Mouse (Mus musculus) heart, embryonic 15.5 days (tissue): Measurements from ENCODE around the gene Fcnb. TPM values are rescaled to one million over a fixed set of nuclear protein-coding genes. Genes with fewer than 3 reads are reported as not detected.

Experiments
- ATAC-seq: fragments of 200-750 bp; cut with Nextera tagmentation; replicated peaks from 2 replicates; pipeline ENCODE4 v1.8.0; 2017; ENCODE audit warnings: low read depth, moderate TSS enrichment; ENCODE audit not compliant: insufficient number of reproducible peaks, insufficient read depth, low FRiP score
- H3K27ac ChIP-seq: fragments of 300-500 bp; sonication (generic); 2 replicates; pipeline ENCODE4 v1.5.1; 2015; ENCODE audit warnings: mild to moderate bottlenecking, inconsistent platforms
- H3K27me3 ChIP-seq: fragments of 300-500 bp; sonication (generic); 2 replicates; pipeline ENCODE4 v1.6.1; 2015; ENCODE audit warnings: inconsistent platforms
- H3K36me3 ChIP-seq: fragments of 300-500 bp; sonication (generic); 2 replicates; pipeline ENCODE4 v1.6.1; 2015; ENCODE audit warnings: mild to moderate bottlenecking, inconsistent platforms
- H3K4me1 ChIP-seq: fragments of 300-500 bp; sonication (generic); replicated peaks from 2 replicates; pipeline ENCODE4 v1.6.1; 2015; ENCODE audit warnings: inconsistent platforms
- H3K4me2 ChIP-seq: fragments of 300-500 bp; sonication (generic); 2 replicates; pipeline ENCODE4 v1.6.1; 2015; ENCODE audit warnings: inconsistent platforms, mild to moderate bottlenecking, moderate library complexity
- H3K4me3 ChIP-seq: fragments of 300-500 bp; sonication (generic); 2 replicates; pipeline ENCODE4 v1.5.1; 2015; ENCODE audit warnings: mild to moderate bottlenecking, inconsistent platforms
- H3K9ac ChIP-seq: fragments of 300-500 bp; sonication (generic); 2 replicates; pipeline ENCODE4 v1.6.1; 2015; ENCODE audit warnings: mild to moderate bottlenecking, inconsistent platforms
- H3K9me3 ChIP-seq: fragments of 300-500 bp; sonication (generic); replicated peaks from 2 replicates; pipeline ENCODE4 v1.6.1; 2016; ENCODE audit warnings: inconsistent platforms
- WGBS: fragments of 180-500 bp; shearing (Covaris S2); methylation state at CpG from one replicate; pipeline ENCODE4 v1.1.7; 2015; ENCODE audit warnings: mixed read lengths; 5-methylcytosine and 5-hydroxymethylcytosine counted together
- polyA plus RNA-seq: library from polyadenylated mRNA; unstranded; fragments of >200 nt; fragmentation: Nextera tagmentation; extraction: Ambion mirVana; gene quantifications from 2 replicates; pipeline ENCODE4 v1.2.1, GENCODE M21; 2015

The Fcnb gene
- polyA plus RNA-seq = 0.28 and 0.82 TPM in 2 replicates

DNA sequence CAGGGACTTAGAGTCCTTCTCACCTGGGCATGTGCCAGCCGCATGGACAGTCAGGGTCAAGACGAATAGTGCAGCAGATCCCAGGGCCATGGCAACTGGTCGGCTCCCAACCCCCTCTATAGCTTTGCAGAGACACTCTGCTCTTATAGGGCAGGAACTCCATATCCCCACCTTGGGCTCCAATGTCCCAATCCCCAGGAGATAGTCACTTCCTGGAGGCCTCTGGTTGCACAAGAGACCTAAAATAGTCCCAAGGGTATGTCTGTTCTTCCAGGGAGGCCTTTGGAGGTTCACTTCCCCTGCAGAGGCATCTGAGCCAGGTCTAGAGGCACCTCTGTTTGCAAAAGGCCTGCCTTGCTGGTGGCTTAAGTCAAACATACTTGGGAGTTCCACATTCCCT lies at the start of gene Fcnb:
Gene Fcnb, minus strand, starts transcription at position 118 of the 400 bp plus-strand sequence.
- ATAC-seq = no peak
- Histone ChIP-seq H3K36me3 (no peaks in the 10 kb centered on the region), H3K27me3 (no peaks in the 10 kb centered on the region), H3K4me3 (no peak within 1 kb of the TSS), H3K9ac (no peak within 1 kb of the TSS), H3K4me2 (no peak within 1 kb of the TSS), H3K4me1 (no peaks in the 10 kb centered on the region), H3K27ac (no peak within 1 kb of the TSS), H3K9me3 (no peaks in the 10 kb centered on the region)
- WGBS = 82% methylated on average over 3 of the region's 3 CpGs

DNA sequence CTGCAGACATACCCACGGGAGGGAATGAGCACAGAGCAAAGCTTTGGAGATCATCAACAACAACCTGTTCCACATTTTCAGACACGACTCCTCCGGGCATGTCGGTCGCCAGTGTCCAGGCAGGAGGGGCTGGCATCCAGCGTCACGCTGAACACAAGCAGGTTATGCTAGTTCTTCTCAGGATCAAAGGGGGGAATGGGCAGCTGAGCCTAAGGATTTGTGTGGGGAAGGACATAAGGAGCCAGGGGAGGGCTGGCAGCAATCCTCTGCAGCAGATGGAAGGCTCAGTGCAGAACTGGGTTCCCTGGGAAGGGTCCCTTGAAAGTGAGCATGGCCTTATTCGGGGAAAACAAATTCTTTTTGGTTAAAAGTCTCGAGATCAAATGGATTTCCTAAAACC lies 49.1 kb upstream of the Fcnb start:
- Histone ChIP-seq H3K9ac (no peak overlapping the region), H3K27me3 (no peaks in the 10 kb centered on the region; the same call in 1 of the 2 replicates), H3K27ac (no peak overlapping the region), H3K4me1 (peaks cover 8% of the 10 kb centered on the region), H3K36me3 (no peaks in the 10 kb centered on the region), H3K9me3 (no peaks in the 10 kb centered on the region), H3K4me2 (no peak overlapping the region), H3K4me3 (no peak overlapping the region)
- ATAC-seq = no peak
- WGBS = 79% methylated on average over 9 of the region's 9 CpGs

DNA sequence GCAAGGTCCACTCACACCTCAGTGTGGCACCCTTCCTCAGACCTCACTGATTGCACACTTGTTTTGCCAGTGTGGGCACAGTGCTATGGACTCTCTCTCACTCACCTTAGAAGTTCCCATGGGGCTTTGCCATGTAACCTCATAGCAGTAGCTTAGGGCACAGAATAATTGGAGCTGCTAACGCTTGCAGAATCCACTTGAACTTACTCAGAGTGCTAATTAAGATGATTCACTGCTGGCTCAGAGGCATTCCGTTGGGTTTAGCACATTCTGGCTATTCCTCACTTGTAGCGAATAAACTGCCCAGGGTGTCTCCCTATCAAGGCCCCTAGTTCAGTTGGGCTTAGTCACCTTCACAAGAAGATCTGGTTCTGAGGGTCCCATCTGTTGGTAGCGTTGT lies 47.4 kb upstream of the Fcnb start:
- Histone ChIP-seq H3K27ac (no peak overlapping the region), H3K4me3 (no peak overlapping the region), H3K36me3 (no peaks in the 10 kb centered on the region), H3K4me2 (no peak overlapping the region), H3K27me3 (no peaks in the 10 kb centered on the region; the same call in 1 of the 2 replicates), H3K4me1 (no peaks in the 10 kb centered on the region), H3K9me3 (no peaks in the 10 kb centered on the region), H3K9ac (no peak overlapping the region)
- 85% methylated on average over 4 of the region's 4 CpGs for WGBS
- no peak for ATAC-seq

DNA sequence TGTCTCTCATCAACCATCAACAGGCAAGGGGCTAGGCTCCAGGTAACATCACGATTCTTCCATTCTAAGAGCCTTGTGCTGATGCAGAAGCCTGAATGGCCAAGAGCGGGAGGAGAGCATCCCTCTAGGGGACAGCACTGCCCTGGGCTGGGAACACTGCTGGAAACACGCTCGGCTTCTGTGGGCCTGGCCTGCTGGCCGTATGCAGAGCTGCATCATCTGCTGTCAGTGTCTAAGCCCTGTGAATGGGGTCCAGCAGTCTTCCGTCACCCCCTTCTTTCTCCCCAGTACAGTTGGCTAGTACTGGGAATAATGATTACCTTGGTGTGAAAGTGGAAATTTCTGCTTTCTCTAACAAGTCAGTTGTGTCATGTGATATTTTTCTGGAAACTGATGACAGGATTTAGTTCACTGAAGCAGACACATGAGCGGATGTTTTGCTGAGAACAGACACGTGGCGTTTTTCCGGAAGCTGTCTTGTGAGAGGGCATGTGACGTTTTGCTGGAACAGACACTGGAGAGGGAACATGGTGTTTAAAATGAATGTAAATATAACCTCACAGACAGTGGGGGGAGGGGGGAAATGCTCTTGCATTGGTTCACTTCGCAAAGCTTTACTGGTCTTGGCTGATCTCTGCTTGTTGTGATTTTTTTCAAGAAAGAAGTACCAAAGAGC lies 42.2 kb upstream of the Fcnb start:
- H3K36me3 ChIP-seq = no peaks in the 10 kb centered on the region
- H3K4me2 ChIP-seq = no peak overlapping the region
- H3K4me1 ChIP-seq = no peaks in the 10 kb centered on the region
- H3K27ac ChIP-seq = no peak overlapping the region
- no peak overlapping the region for H3K9ac ChIP-seq
- H3K9me3 ChIP-seq = no peaks in the 10 kb centered on the region
- H3K27me3 ChIP-seq = no peaks in the 10 kb centered on the region
- no peak for ATAC-seq
- no peak overlapping the region for H3K4me3 ChIP-seq
- 55% methylated on average over 12 of the region's 12 CpGs for WGBS

DNA sequence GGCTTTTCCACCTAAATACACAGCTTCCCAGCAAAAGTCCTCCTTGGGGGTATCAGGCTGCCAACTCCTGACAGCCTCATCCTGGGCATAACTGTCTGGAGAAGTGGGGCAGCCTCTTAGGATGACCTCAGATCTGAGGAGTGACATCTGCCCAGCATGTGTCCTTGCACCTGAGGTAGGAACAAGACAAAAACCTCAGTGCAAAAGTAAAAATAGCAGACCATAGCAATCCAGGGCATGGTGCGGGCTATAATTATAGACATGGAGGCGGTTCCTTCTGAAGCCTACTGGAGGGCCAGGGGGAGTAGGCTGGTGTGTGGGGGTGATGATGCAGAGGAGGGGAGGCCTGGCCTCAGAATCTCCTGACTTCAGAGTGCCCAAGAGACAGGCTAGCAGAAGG lies 39.2 kb upstream of the Fcnb start:
- Histone ChIP-seq H3K9ac (no peak overlapping the region), H3K27me3 (no peaks in the 10 kb centered on the region), H3K9me3 (no peaks in the 10 kb centered on the region), H3K4me3 (no peak overlapping the region), H3K4me2 (no peak overlapping the region), H3K4me1 (no peaks in the 10 kb centered on the region), H3K27ac (no peak overlapping the region), H3K36me3 (no peaks in the 10 kb centered on the region)
- 60% methylated on average over 2 of the region's 2 CpGs for WGBS
- ATAC-seq = no peak

DNA sequence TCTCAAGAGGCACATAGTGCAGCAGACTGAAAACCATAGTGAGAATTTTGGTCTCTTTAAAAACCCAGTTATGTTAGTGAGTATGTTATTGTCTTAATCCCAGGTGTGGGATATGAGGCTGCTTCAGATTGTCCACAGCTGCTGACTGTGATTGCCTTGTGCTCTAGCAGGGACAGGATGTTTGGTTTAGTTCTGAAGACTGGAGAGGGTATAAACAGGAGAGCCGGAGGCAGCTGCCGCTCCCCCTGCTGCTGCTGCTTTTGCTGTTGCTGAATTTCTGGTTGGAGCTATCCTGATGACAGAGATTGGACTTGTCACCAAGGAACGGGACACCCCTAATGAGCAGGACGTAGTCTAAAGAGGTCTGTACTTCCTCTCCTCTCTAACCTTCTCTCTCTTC lies 36.6 kb upstream of the Fcnb start:
- WGBS = 72% methylated on average over 4 of the region's 4 CpGs
- no peaks in the 10 kb centered on the region for H3K36me3 ChIP-seq
- H3K4me3 ChIP-seq = no peak overlapping the region
- H3K9me3 ChIP-seq = no peaks in the 10 kb centered on the region
- no peak for ATAC-seq
- no peaks in the 10 kb centered on the region for H3K4me1 ChIP-seq
- H3K9ac ChIP-seq = no peak overlapping the region
- H3K27ac ChIP-seq = no peak overlapping the region
- no peak overlapping the region for H3K4me2 ChIP-seq
- H3K27me3 ChIP-seq = peaks cover 10% of the 10 kb centered on the region; the same call in 1 of the 2 replicates

DNA sequence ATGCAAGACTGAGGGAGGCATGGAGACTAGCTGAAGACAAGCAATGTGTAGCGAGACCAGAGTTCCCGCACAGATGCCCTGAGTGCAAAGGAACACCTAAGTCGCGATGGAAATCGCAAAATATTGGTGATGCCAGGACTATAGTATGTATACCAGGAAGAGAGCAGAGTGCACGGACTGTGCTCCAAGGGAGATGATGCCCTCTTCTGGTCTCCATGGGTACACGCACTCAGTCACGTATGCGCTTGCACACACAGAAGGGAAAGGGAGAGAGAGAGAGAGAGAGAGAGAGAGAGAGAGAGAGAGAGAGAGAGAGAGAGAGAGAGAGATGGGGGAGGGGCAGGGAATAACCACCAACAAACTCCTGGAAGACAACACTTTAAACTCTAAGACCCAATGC lies 35.7 kb upstream of the Fcnb start:
- no peak overlapping the region for H3K27ac ChIP-seq
- ATAC-seq = no peak
- peaks cover 13% of the 10 kb centered on the region; the same call in 1 of the 2 replicates for H3K27me3 ChIP-seq
- 89% methylated on average over 9 of the region's 9 CpGs for WGBS
- no peak overlapping the region for H3K4me2 ChIP-seq
- no peaks in the 10 kb centered on the region for H3K9me3 ChIP-seq
- H3K36me3 ChIP-seq = no peaks in the 10 kb centered on the region
- no peak overlapping the region for H3K9ac ChIP-seq
- no peak overlapping the region for H3K4me3 ChIP-seq
- no peaks in the 10 kb centered on the region for H3K4me1 ChIP-seq

DNA sequence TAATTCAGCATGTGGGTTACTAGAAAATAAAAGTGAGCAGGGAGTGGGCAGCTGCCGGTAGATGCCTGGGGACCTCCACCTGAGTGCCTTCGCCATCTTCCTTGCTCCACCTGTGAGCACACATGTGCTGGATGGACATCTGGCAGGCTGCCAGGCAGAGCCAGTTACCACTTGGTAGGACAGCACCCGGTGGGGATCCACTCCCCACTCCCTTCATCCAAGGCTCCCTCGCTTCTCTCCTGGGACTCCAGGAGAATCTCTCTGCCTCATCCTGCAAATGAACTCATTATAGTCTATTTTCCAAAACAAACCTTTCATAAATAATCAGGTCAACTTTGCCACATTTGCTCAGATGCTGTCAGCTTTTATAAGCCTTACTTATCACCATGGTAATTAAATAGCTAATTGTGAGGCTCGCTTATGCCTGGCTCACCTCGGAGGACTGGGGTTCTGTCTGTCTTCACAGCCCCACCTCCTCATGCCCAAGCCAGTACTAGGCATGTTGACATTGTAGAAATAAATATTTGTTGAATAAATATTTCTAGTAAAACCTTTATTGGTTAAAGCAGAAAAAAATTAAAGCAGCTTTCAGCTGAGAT lies 33.9 kb upstream of the Fcnb start:
- no peak overlapping the region for H3K27ac ChIP-seq
- no peaks in the 10 kb centered on the region for H3K4me1 ChIP-seq
- no peak overlapping the region for H3K9ac ChIP-seq
- H3K9me3 ChIP-seq = no peaks in the 10 kb centered on the region
- no peak overlapping the region for H3K4me3 ChIP-seq
- no peaks in the 10 kb centered on the region for H3K36me3 ChIP-seq
- peaks cover 13% of the 10 kb centered on the region; the same call in 1 of the 2 replicates for H3K27me3 ChIP-seq
- H3K4me2 ChIP-seq = no peak overlapping the region
- ATAC-seq = no peak
- 61% methylated on average over 6 of the region's 6 CpGs for WGBS

DNA sequence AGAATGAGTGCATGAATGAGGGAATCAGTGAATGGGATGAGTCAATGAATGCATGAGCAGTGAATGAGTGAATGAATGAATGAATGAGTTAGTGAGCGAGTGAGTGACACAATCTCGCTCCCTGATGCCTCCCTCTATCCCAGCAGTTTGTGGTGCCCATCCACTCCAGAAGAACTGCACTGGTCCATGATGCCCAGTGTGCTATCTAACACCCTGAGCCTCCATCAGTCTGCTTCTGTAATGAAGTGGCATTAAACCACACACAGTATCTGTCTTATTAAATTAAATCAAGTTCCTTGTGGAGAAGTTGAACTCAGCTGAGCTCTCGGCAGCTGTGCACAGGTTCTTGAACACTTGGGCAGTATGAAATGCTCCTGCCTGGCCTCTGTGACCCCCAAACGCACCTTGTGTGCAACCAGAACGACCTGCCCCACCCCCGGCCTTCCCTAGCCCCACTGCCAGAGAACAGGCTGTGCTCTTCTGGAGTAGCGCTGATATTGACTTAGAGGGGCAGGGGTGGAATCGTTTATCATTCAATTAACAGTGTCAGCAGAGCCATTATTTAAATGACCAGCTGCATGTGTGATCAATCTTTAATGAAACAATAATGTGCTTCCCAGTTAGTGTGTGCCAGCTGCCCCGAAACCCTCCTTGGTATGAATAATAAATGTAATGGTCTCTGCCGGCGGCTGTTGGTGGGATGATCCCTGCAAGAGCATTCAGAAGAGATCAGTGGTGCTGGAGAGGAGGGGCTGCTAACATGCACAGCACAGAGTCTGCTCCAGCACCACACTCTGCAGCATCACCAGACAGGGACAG lies 33.0 kb upstream of the Fcnb start:
- Histone ChIP-seq H3K27me3 (peaks cover 13% of the 10 kb centered on the region; the same call in 1 of the 2 replicates), H3K36me3 (no peaks in the 10 kb centered on the region), H3K4me2 (no peak overlapping the region), H3K4me1 (no peaks in the 10 kb centered on the region), H3K27ac (no peak overlapping the region), H3K9me3 (no peaks in the 10 kb centered on the region), H3K9ac (no peak overlapping the region), H3K4me3 (no peak overlapping the region)
- no peak for ATAC-seq
- WGBS = 50% methylated on average over 11 of the region's 11 CpGs

DNA sequence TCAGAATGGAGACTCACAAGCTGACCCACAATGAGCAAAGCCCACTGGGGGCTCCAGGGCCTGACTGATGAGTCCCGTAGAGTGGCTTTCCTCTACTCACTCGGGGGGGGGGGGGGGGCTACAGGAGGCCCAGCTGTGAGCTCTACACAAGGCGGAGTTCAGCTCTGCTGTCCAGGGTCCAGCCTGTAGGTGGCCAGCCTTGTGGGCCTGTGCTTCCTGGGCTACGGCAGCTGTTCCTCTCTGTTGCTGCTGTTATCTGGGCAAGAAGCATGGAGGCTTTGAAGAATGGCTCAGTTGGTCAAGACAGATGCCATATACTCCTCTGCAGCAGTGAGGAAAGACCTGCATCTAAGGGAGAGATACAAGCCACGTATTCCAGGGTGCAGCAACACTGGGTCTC lies 24.1 kb upstream of the Fcnb start:
- Histone ChIP-seq H3K27me3 (no peaks in the 10 kb centered on the region), H3K36me3 (no peaks in the 10 kb centered on the region), H3K9me3 (no peaks in the 10 kb centered on the region), H3K4me2 (no peak overlapping the region), H3K27ac (no peak overlapping the region), H3K4me3 (no peak overlapping the region), H3K4me1 (no peaks in the 10 kb centered on the region), H3K9ac (no peak overlapping the region)
- WGBS = 52% methylated on average over 5 of the region's 5 CpGs
- no peak for ATAC-seq

DNA sequence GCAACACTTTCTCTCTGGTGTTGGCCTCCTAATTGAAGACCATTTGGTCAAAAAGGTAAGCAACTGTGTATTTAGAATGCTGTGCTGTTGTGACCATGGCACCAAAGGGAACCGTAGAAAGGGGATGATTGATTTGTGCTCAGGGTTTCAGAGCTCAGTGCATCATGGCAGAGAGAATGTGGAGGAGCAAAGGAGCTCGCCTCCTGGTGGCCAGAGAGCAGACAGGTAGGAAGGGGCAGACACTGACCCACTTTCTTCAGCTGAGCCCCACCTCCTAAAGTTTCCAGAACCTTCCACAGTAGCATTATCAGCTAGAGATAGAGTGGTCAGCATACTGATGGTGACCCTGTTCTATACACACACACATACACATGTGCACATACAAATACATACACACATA lies 21.3 kb upstream of the Fcnb start:
- H3K4me3 ChIP-seq = no peak overlapping the region
- ATAC-seq = no peak
- H3K9ac ChIP-seq = no peak overlapping the region
- no peaks in the 10 kb centered on the region for H3K9me3 ChIP-seq
- no peak overlapping the region for H3K27ac ChIP-seq
- 68% methylated on average over 2 of the region's 2 CpGs for WGBS
- H3K4me2 ChIP-seq = no peak overlapping the region
- 0 out of 2 replicates have a peak, but pooled peaks cover 4% of the 10 kb centered on the region for H3K27me3 ChIP-seq
- H3K4me1 ChIP-seq = no peaks in the 10 kb centered on the region
- no peaks in the 10 kb centered on the region for H3K36me3 ChIP-seq
